Mouse (Mus musculus): ENCODE data around the gene Catsperb. TPM values are rescaled to one million over a fixed set of nuclear protein-coding genes. Genes with fewer than 3 reads are reported as not detected.
"Not testable (repeated sequence)": the region's sequence is repeated elsewhere in the genome, so short reads cannot be mapped to it uniquely, and the experiment has no call there.

The Catsperb gene
- not detected in 2 replicates for polyA plus RNA-seq (2015; fragmentation: Nextera tagmentation; extraction: Ambion mirVana)

DNA sequence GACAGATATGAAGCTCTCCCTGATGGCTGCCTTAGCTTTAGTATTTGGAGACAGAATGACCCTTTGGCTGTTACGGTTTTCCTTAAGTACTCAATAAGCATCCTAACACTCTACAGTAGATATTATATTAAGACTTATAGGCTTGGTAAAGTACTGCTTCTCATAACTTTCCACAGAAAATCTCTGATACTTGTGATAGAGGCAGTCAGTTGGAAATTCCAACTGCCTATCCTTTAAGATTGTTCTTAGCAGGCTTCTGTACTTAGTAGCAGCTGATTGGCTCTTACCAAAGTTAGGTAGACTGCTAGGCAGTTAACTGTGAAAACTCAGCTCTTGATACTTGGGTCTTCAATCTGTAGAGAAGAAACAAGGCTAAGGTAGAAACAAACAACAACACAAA lies at the start of gene Catsperb:
Catsperb (plus strand) TSS at position 301 of the 400 bp plus-strand sequence.
- not testable (repeated sequence) for H3K9me3 ChIP-seq (replicated peaks); H3K4me2 ChIP-seq; H3K4me1 ChIP-seq (replicated peaks); H3K27me3 ChIP-seq; H3K27ac ChIP-seq; H3K4me3 ChIP-seq; H3K9ac ChIP-seq; ATAC-seq (replicated peaks; ENCODE audit: insufficient number of reproducible peaks, insufficient read depth, low FRiP score, low read depth); H3K36me3 ChIP-seq
- 85% methylated on average over 1 of the region's 1 CpGs for WGBS

DNA sequence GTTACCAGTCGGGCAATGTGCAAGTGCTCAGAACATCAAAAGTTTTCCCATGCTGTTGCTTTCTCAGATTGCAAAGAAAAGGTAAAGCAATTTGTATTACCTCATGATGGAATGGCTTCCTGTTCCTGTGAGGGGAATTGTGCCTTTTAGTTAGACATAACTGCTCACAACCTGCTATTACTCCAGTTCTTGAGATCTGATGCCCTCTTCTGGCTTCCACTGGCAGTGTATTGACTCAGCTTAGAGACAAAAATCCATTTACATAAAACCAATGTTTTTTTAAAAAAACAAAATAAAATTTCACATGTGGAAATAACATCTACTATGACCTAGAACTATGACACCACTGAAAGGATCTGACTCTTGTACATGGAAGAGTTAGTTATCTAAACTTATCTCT lies 43.0 kb upstream of the Catsperb start:
- not testable (repeated sequence) for H3K4me2 ChIP-seq; ATAC-seq (replicated peaks; ENCODE audit: insufficient number of reproducible peaks, insufficient read depth, low FRiP score, low read depth); H3K27ac ChIP-seq; H3K27me3 ChIP-seq; H3K4me3 ChIP-seq; H3K36me3 ChIP-seq; H3K4me1 ChIP-seq (replicated peaks); H3K9ac ChIP-seq; H3K9me3 ChIP-seq (replicated peaks)
- WGBS: 71% methylated on average over 1 of the region's 1 CpGs

DNA sequence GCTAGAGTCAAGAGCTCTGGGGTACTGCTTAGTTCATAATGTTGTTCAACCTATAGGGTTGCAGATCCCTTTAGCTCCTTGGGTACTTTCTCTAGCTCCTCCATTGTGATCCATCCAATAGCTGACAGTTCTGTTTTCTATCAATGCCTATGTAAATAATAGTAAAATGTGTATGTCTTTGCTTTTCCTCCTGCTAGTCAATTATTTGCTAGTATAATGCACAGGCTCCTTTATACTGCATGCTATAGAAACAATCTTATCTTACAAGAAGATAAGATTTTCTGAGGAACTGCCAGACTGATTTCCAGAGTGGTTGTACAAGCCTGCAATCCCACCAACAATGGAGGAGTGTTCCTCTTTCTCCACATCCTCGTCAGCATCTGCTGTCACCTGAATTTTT lies 23.0 kb upstream of the Catsperb start:
- not testable (repeated sequence) for H3K4me2 ChIP-seq; H3K4me1 ChIP-seq (replicated peaks)
- 40% methylated on average over 1 of the region's 1 CpGs for WGBS

DNA sequence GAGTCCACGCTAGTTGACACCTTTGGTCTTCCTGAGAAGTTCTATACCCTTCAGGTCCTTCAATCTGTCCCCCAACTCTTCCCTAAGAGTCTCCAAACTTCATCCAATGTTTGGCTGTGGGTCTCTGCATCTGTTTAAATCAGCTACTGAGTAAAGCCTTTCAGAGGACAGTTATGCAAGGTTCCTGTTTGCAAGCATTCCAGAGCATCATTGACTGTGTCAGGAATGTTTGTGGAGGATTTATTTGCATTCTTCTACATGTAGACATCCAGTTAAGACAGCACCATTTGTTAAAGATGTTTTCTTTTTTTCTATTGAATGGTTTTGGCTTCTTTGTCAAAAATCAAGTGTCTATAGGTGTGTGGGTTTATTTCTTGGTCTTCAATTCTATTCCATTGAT lies 21.7 kb downstream of the Catsperb start:
- whole genome bisulfite sequencing: 64% methylated on average over 1 of the region's 1 CpGs
- Histone ChIP-seq H3K4me2 (no peak overlapping the region), H3K9me3 (replicated peaks) (no peaks in the 10 kb centered on the region), H3K4me3 (no peak overlapping the region), H3K27me3 (no peaks in the 10 kb centered on the region), H3K4me1 (replicated peaks) (no peaks in the 10 kb centered on the region), H3K27ac (no peak overlapping the region), H3K9ac (no peak overlapping the region), H3K36me3 (no peaks in the 10 kb centered on the region)
- ATAC-seq (replicated peaks; ENCODE audit: insufficient number of reproducible peaks, insufficient read depth, low FRiP score, low read depth): no peak

More for the DNA sequence above, 23.0 kb upstream of the Catsperb start:
- H3K27ac ChIP-seq; H3K36me3 ChIP-seq; H3K27me3 ChIP-seq; H3K9ac ChIP-seq; H3K9me3 ChIP-seq (replicated peaks); H3K4me3 ChIP-seq; ATAC-seq (replicated peaks; ENCODE audit: insufficient number of reproducible peaks, insufficient read depth, low FRiP score, low read depth): not testable (repeated sequence)

DNA sequence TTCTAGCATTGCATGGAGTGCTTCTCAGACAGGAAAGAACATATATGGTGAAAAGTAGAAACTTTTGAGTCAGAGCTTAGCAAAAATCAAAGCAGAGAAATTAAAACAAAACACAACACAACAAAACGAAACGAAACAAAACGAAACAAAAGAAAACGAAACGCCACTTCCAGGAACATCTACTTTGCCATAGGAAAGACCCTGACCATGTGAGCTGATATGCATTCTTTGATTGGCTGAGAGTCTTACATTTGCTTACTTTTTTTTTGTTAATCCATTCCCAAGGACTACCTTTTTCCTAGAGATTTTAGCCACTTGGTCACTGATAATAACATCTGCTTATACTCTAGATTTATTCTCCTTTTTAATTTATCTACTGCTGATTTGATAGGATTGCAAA lies 57.6 kb downstream of the Catsperb start:
- Histone ChIP-seq H3K27me3 (no peaks in the 10 kb centered on the region), H3K27ac (no peak overlapping the region), H3K36me3 (no peaks in the 10 kb centered on the region), H3K4me3 (no peak overlapping the region), H3K9me3 (replicated peaks) (no peaks in the 10 kb centered on the region), H3K4me2 (no peak overlapping the region), H3K4me1 (replicated peaks) (no peaks in the 10 kb centered on the region), H3K9ac (no peak overlapping the region)
- no peak for ATAC-seq (replicated peaks; ENCODE audit: insufficient number of reproducible peaks, insufficient read depth, low FRiP score, low read depth)
- 76% methylated on average over 5 of the region's 5 CpGs for WGBS

DNA sequence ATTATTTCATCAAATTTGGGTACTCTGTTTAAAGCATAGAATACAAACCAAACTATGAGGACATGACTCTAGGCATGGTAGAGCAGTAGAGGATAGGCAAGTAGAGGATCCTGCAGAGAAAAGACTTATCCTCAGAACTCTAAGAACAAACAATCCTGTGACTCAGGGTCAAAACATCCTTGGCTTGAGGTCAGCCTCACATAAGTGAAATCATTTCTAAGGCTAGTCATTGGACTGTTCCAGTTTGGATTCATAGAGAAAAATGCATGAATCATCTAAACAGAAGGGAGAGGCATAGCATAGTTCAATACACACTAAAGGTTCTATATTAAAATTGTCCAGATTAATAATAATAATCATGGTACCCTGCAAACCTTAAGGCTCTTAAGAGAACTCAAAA lies 79.1 kb downstream of the Catsperb start:
- H3K9ac ChIP-seq: no peak overlapping the region
- no peak overlapping the region for H3K27ac ChIP-seq
- H3K4me3 ChIP-seq: no peak overlapping the region
- no peaks in the 10 kb centered on the region for H3K27me3 ChIP-seq
- no peak overlapping the region for H3K4me2 ChIP-seq
- H3K36me3 ChIP-seq: no peaks in the 10 kb centered on the region
- H3K9me3 ChIP-seq (replicated peaks): no peaks in the 10 kb centered on the region
- no peaks in the 10 kb centered on the region for H3K4me1 ChIP-seq (replicated peaks)
- no peak for ATAC-seq (replicated peaks; ENCODE audit: insufficient number of reproducible peaks, insufficient read depth, low FRiP score, low read depth)

DNA sequence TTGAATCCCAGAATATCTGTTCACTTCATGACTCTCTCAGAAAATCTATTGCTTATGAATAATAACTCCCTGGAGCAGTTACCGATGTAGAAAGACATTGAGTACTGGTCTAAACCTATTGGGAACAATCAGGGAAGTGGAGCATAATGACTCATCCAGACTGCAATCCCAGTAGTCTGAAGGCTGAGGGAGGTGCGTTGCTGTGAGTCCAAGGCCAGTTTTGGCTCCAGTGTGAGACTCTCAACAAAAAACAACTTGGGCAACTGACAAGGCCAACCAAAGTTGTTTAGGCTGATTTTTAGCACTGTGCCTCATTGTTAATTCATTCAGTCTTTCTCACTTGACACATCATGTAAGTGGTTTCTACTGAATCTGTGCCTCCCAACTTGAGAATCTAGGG lies 106.9 kb downstream of the Catsperb start:
- not testable (repeated sequence) for H3K9ac ChIP-seq; H3K36me3 ChIP-seq; H3K27me3 ChIP-seq; H3K4me2 ChIP-seq; H3K4me1 ChIP-seq (replicated peaks); H3K9me3 ChIP-seq (replicated peaks); ATAC-seq (replicated peaks; ENCODE audit: insufficient number of reproducible peaks, insufficient read depth, low FRiP score, low read depth); H3K27ac ChIP-seq; H3K4me3 ChIP-seq
- 77% methylated on average over 2 of the region's 2 CpGs for WGBS

DNA sequence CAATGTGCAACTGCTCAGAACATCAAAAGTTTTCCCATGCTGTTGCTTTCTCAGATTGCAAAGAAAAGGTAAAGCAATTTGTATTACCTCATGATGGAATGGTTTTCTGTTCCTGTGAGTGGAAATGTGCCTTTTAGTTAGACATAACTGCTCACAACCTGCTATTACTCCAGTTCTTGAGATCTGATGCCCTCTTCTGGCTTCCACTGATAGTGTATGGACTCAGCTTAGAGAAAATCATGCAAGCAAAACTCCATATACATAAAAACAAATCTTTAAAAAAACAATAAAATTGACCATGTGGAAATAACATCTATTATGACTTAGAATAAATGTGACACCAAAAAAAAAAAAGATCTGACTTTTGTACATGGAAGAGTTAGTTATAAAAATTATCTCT lies 202.2 kb downstream of the Catsperb start:
- H3K4me2 ChIP-seq; H3K9me3 ChIP-seq (replicated peaks); H3K4me3 ChIP-seq; H3K27me3 ChIP-seq; H3K36me3 ChIP-seq; H3K27ac ChIP-seq; ATAC-seq (replicated peaks; ENCODE audit: insufficient number of reproducible peaks, insufficient read depth, low FRiP score, low read depth); H3K9ac ChIP-seq; H3K4me1 ChIP-seq (replicated peaks): not testable (repeated sequence)

DNA sequence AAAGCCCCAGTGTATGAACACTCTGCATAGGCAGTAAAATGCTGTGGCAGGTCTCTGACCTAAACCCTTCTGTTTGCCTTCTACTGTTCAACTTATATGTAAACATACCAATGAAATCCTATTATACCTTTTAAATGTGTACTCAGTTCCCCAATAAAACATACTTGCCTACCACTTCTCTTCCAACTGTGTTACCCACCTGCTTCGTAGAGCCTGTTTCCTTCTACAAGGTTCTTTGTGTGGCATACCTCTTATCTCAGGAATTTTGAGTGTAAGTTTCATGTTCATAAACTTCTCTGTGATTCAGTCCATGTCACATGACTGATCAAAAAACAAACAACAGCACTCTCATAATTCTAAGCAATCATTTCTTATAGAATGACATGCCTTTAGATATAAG lies 228.7 kb downstream of the Catsperb start:
- Histone ChIP-seq H3K9ac (no peak overlapping the region), H3K4me1 (replicated peaks) (no peaks in the 10 kb centered on the region), H3K4me3 (no peak overlapping the region), H3K27ac (no peak overlapping the region), H3K9me3 (replicated peaks) (no peaks in the 10 kb centered on the region), H3K36me3 (no peaks in the 10 kb centered on the region), H3K4me2 (no peak overlapping the region), H3K27me3 (no peaks in the 10 kb centered on the region)
- 69% methylated on average over 1 of the region's 1 CpGs for WGBS
- no peak for ATAC-seq (replicated peaks; ENCODE audit: insufficient number of reproducible peaks, insufficient read depth, low FRiP score, low read depth)

DNA sequence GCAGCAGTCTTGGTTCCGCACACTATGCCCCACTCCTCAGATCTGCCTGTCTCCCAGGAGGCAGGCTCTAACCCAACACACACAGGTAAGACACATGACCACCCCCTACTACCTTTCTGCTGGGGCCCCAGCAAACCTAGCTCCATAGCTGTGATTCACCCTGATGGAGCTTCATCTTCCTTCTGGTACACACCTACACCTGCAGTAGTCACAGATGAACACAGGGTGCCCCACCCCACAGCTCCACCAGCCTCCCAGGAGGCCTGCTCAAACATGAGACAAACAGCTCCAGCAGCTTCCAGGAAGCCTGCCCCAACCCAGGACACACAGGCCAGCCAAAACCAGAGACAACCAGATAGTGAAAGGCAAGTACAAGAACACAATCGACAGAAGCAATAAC lies 263.0 kb downstream of the Catsperb start:
- Histone ChIP-seq H3K9ac (no peak overlapping the region), H3K9me3 (replicated peaks) (no peaks in the 10 kb centered on the region), H3K4me1 (replicated peaks) (no peaks in the 10 kb centered on the region), H3K27ac (no peak overlapping the region), H3K4me3 (no peak overlapping the region), H3K27me3 (no peaks in the 10 kb centered on the region), H3K36me3 (no peaks in the 10 kb centered on the region), H3K4me2 (no peak overlapping the region)
- ATAC-seq (replicated peaks; ENCODE audit: insufficient number of reproducible peaks, insufficient read depth, low FRiP score, low read depth): no peak
- WGBS: 85% methylated on average over 2 of the region's 2 CpGs

Small RNA genes lying within 50 kb of the gene (microRNA-seq; reads per million reads assigned to microRNA genes)
- gene Gm24542: not detected
